Mouse (Mus musculus) kidney, embryonic 14.5 days (tissue): ENCODE results near the gene Col4a1. TPM values are rescaled to one million over a fixed set of nuclear protein-coding genes. Genes with fewer than 3 reads are reported as not detected.

Experiments
- ATAC-seq: fragments of 200-750 bp; cut with Nextera tagmentation; 2 replicates; pipeline ENCODE4 v1.8.0; 2017; ENCODE audit warnings: moderate number of reproducible peaks, mild to moderate bottlenecking, moderate TSS enrichment, moderate library complexity; ENCODE audit not compliant: low FRiP score, low TSS enrichment
- H3K27ac ChIP-seq: fragments of 300-500 bp; sonication (generic); 2 replicates; pipeline ENCODE4 v1.5.1; 2014; ENCODE audit warnings: low read depth, mild to moderate bottlenecking, low read length, moderate library complexity, mixed read lengths
- H3K27me3 ChIP-seq: fragments of 300-500 bp; sonication (generic); 2 replicates; pipeline ENCODE4 v1.6.1; 2014; ENCODE audit warnings: mild to moderate bottlenecking, low read length; ENCODE audit not compliant: control insufficient read depth, insufficient read depth
- H3K36me3 ChIP-seq: fragments of 300-500 bp; sonication (generic); 2 replicates; pipeline ENCODE4 v1.6.1; 2014; ENCODE audit warnings: low read length, mixed read lengths; ENCODE audit not compliant: control insufficient read depth, insufficient read depth
- H3K4me1 ChIP-seq: fragments of 300-500 bp; sonication (generic); 2 replicates; pipeline ENCODE4 v1.6.1; 2014; ENCODE audit warnings: low read length, mixed read lengths; ENCODE audit not compliant: control insufficient read depth, insufficient read depth
- H3K4me2 ChIP-seq: fragments of 300-500 bp; sonication (generic); replicated peaks from 2 replicates; pipeline ENCODE4 v1.6.1; 2014; ENCODE audit warnings: low read depth, mild to moderate bottlenecking, low read length
- H3K4me3 ChIP-seq: fragments of 300-500 bp; sonication (generic); 2 replicates; pipeline ENCODE4 v1.5.1; 2014; ENCODE audit warnings: mild to moderate bottlenecking, low read length
- H3K9ac ChIP-seq: fragments of 300-500 bp; sonication (generic); 2 replicates; pipeline ENCODE4 v1.6.1; 2014; ENCODE audit warnings: low read depth, mild to moderate bottlenecking, low read length, moderate library complexity
- H3K9me3 ChIP-seq: fragments of 300-500 bp; sonication (generic); 2 replicates; pipeline ENCODE4 v1.6.1; 2016; ENCODE audit warnings: low read length; ENCODE audit not compliant: control insufficient read depth
- WGBS: fragments of 180-500 bp; shearing (Covaris S2); extraction: QIAGEN DNeasy Blood & Tissue Kit; methylation state at CpG from one replicate; pipeline ENCODE4 v1.1.7; 2014; 5-methylcytosine and 5-hydroxymethylcytosine counted together
- polyA plus RNA-seq: library from polyadenylated mRNA; unstranded; fragments of >200 nt; fragmentation: Nextera tagmentation; extraction: Ambion mirVana; gene quantifications from 2 replicates; pipeline ENCODE4 v1.2.1, GENCODE M21; 2014

Gene Col4a1
- polyA plus RNA-seq, 1 experiment from 2014 or later, result 322 TPM

DNA sequence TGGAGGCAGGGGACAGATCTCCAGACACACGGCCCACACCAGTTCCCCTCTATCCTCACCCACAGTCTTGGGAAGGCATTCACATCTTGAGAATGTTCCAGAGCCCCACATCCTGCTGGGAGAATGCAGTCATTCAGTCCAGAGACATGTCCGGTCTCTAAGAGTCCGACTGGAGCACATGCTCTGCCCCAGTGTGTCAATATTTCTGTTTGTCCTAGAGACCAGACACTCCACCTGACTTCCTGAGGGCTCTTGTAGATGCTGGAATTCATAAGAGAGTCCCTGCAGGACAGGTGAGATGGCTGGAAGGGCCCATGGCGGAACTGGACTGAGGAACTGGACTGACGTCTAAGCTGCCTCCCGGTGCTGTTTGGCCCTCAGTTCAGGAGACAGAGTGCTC, 38.7 kb upstream of the Col4a1 start:
- no peak for ATAC-seq
- no peaks in the 10 kb centered on the region for H3K27me3 ChIP-seq
- no peaks in the 10 kb centered on the region for H3K9me3 ChIP-seq
- H3K9ac ChIP-seq, result no peak overlapping the region
- H3K4me3 ChIP-seq, result no peak overlapping the region
- WGBS, result 89% methylated on average over 6 of the region's 6 CpGs
- no peak overlapping the region for H3K4me2 ChIP-seq
- H3K36me3 ChIP-seq, result peaks cover 4% of the 10 kb centered on the region; the same call in 1 of the 2 replicates
- peaks cover 2% of the 10 kb centered on the region for H3K4me1 ChIP-seq
- no peak overlapping the region for H3K27ac ChIP-seq

DNA sequence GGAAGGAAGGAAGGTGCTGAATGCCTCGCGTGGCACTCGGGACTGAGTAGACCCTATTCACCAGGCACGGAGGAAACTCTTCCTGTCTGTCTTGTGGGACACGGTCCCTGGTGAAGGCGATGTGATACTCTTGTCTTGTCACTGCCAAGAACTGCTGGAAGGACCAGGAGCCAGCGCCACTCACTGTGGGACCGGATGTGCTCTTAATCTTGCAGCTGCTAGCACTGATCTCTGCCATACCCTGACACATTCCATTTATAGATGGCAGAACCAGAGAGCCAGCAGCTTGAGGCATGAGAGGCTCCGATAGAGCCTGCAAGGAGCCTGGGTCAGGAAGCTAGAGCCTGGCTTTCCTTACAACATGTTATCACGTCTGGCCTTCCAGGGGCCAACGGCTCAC, 36.0 kb upstream of the Col4a1 start:
- Histone ChIP-seq H3K4me3 (no peak overlapping the region), H3K9ac (no peak overlapping the region; the same call in 1 of the 2 replicates), H3K4me1 (peaks cover 4% of the 10 kb centered on the region; the same call in 1 of the 2 replicates), H3K27me3 (no peaks in the 10 kb centered on the region), H3K27ac (no peak overlapping the region), H3K9me3 (no peaks in the 10 kb centered on the region), H3K4me2 (no peak overlapping the region), H3K36me3 (no peaks in the 10 kb centered on the region)
- WGBS, result 85% methylated on average over 11 of the region's 11 CpGs
- ATAC-seq, result no peak

DNA sequence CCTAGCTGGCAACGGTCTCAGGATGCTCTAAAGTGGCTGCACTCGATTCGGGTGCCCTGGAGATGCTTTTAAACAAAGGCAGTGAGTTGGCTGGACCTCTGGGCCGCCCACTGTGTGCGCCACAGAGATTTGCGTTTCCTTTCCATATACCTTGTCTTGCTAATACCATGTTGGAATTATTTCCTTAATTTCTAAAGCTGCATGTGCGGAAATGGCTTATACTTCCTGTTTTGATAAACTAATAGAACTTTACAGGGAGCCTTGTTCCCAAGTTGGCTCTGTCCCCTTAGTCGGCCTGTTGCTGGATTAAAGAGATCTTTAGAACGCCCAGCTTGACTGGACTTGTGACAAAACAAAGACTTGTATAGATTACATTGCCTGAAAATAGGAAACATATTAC, 35.1 kb upstream of the Col4a1 start:
- H3K36me3 ChIP-seq, result no peaks in the 10 kb centered on the region
- no peak overlapping the region for H3K27ac ChIP-seq
- no peaks in the 10 kb centered on the region for H3K27me3 ChIP-seq
- H3K9ac ChIP-seq, result no peak overlapping the region
- WGBS, result 84% methylated on average over 9 of the region's 9 CpGs
- peaks cover 4% of the 10 kb centered on the region; the same call in 1 of the 2 replicates for H3K4me1 ChIP-seq
- no peaks in the 10 kb centered on the region for H3K9me3 ChIP-seq
- H3K4me3 ChIP-seq, result no peak overlapping the region
- no peak overlapping the region for H3K4me2 ChIP-seq
- no peak for ATAC-seq

DNA sequence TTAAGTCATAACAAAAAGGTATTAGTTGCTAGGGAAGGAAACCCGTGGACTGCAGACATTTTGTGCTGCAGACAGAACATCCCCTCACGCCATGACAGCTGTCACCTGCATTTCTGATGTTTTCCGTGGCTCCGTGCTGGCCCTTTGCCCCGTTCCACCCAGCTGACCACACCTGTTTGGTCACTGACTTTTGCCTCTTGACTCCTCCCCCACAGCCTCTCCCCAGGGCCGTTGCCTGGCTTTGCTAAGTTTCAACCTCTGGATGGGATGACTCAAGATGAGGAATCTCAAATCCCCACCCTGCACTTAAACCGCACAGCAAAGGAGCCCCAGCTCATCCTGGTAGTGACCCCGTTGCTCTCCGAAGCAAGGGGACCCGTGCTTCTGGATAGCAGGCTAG, 33.6 kb upstream of the Col4a1 start:
- no peak overlapping the region for H3K27ac ChIP-seq
- no peak overlapping the region for H3K9ac ChIP-seq
- no peak for ATAC-seq
- no peaks in the 10 kb centered on the region for H3K9me3 ChIP-seq
- peaks cover 4% of the 10 kb centered on the region; the same call in 1 of the 2 replicates for H3K4me1 ChIP-seq
- no peaks in the 10 kb centered on the region for H3K27me3 ChIP-seq
- no peak overlapping the region for H3K4me2 ChIP-seq
- WGBS, result 66% methylated on average over 10 of the region's 10 CpGs
- H3K4me3 ChIP-seq, result no peak overlapping the region
- no peaks in the 10 kb centered on the region for H3K36me3 ChIP-seq

DNA sequence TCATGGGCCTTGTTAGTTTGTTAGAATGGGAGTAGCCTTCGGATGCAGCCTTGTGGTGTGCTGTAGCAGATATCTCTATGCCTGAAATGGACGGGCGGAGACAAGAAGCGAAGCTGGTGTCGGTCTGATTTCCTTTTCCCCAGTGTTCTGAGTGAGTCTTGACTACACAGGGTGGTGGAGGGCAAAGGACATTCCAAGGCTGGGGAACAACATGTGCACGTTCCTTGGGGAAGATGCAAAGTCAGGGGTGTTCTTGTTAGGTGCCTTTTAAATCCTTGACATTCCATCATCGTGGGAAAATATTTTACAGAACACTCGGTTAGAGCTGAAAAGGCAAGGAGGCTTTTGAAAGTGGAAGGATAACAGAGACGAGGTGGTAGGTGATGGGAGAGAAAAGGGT, 31.8 kb upstream of the Col4a1 start:
- Histone ChIP-seq H3K36me3 (no peaks in the 10 kb centered on the region), H3K27me3 (no peaks in the 10 kb centered on the region), H3K9ac (no peak overlapping the region), H3K27ac (no peak overlapping the region), H3K4me1 (peaks cover 15% of the 10 kb centered on the region), H3K4me3 (no peak overlapping the region), H3K4me2 (no peak overlapping the region), H3K9me3 (no peaks in the 10 kb centered on the region)
- ATAC-seq, result no peak
- WGBS, result 89% methylated on average over 9 of the region's 9 CpGs

DNA sequence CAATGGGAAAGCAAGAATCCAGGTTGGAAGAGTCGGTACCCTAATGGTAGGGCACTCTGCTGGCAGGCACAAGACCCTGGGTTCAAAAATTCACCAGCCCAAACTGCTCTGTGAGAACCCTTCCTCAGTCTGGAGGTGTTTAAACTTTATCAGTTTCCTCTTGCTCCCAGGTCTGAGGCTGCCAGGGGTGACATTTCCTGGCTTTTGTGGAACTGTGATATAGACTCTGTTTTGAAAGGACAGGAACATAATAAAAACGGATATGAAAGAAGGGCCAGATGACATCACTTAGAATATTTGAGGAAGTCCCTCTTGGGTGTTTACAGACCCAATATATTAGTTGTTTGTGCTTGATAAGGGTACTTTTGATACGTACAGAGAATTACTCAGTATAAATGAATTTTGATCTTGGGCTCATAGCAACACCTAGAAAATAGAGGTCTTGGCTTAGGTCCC, 28.5 kb upstream of the Col4a1 start:
- Histone ChIP-seq H3K9ac (no peak overlapping the region), H3K36me3 (no peaks in the 10 kb centered on the region), H3K4me3 (no peak overlapping the region), H3K27me3 (no peaks in the 10 kb centered on the region), H3K9me3 (no peaks in the 10 kb centered on the region), H3K27ac (peak overlapping the region; percentile 56; the same call in 1 of the 2 replicates), H3K4me1 (peaks cover 11% of the 10 kb centered on the region), H3K4me2 (no peak overlapping the region)
- no peak for ATAC-seq
- 81% methylated on average over 3 of the region's 3 CpGs for WGBS

DNA sequence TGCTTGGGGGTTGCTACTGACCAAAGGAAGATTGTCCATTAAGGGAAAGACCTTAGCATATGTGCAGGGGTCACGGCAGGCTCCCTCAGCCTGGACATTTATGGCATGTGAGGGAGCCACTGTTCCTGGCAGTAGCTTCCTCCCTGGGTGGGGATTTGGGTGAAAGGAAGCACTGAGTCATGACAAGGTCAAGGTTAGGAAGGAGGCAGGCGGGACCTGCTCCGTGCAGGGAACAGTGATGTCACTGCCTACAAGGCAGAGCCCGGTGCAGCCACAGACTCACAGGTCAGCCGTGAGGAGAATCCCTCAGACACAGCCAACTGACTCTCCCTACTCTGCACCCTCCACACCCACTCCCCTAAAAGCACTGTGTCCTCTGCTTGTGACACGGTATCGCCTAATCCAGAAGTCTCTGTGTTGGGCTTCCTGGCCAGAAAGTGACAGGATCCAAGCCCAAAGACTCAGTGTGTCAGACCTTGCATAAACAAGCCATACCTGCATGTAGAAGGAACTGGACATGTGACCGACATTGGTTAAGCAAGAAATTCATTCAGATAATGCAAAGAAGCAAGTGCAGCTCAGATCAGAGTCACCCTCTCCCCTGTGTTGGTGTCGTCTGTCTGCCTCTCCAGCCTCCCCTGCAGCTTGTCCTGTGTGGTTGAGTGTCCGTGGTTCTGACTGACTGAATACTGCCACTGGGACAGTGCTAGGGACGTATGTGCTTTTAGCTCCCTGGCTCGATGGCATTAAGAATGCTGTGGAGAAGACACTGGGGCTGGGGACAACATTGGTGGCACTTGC, 27.9 kb upstream of the Col4a1 start:
- Histone ChIP-seq H3K27me3 (no peaks in the 10 kb centered on the region), H3K4me2 (no peak overlapping the region), H3K4me3 (no peak overlapping the region), H3K9me3 (no peaks in the 10 kb centered on the region), H3K4me1 (peaks cover 11% of the 10 kb centered on the region), H3K9ac (no peak overlapping the region; the same call in 1 of the 2 replicates), H3K36me3 (no peaks in the 10 kb centered on the region), H3K27ac (peak overlapping the region; percentile 56; the same call in 1 of the 2 replicates)
- WGBS, result 39% methylated on average over 12 of the region's 12 CpGs
- peak; percentile 67 for ATAC-seq

DNA sequence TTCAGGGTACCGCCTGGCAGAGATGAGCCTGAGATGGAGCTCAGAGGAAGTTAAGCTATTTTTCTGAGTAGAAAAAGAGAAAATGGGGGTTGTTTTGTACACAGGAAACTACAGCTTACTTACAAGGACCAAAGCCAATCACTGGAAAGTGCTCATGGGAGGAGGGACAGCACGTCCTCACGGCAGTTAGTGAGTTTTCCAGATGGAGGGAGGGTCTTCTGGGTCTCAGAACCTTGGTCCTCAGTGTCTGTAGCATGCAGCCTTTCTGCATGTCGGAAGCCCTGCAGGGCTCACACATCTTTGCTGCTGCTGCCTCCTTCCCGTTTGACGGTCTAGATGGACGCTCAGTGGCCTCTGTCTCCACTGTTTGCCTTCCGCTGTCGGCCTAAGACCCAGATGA, 25.9 kb upstream of the Col4a1 start:
- H3K4me1 ChIP-seq, result peaks cover 17% of the 10 kb centered on the region

DNA sequence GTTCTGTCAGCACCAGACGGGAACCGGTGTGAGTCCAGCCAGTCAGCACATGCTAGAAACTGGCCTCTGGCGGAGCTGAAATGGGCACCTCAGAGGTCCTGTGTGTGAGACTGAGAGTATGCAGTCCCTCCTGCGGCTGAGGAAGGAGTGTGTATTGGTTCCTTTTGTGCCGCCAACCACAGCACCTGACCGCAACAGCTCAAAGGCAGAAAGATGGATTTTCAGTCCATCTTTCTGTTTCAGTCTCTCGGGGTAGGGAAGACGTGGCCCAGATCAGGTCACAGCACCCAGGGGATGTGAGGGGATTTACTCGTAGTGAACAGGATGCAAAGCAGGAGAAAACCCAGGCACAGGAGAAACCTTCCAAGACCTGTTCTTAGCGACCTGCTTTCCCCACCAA, 25.0 kb upstream of the Col4a1 start:
- no peak overlapping the region for H3K4me2 ChIP-seq
- no peaks in the 10 kb centered on the region for H3K9me3 ChIP-seq
- no peak overlapping the region for H3K4me3 ChIP-seq
- peaks cover 17% of the 10 kb centered on the region for H3K4me1 ChIP-seq
- H3K27ac ChIP-seq, result no peak overlapping the region
- WGBS, result 89% methylated on average over 10 of the region's 10 CpGs
- H3K27me3 ChIP-seq, result no peaks in the 10 kb centered on the region
- no peaks in the 10 kb centered on the region for H3K36me3 ChIP-seq
- ATAC-seq, result no peak
- H3K9ac ChIP-seq, result no peak overlapping the region

More for the DNA sequence above, 25.9 kb upstream of the Col4a1 start:
- H3K4me3 ChIP-seq, result no peak overlapping the region
- no peaks in the 10 kb centered on the region for H3K9me3 ChIP-seq
- H3K9ac ChIP-seq, result no peak overlapping the region
- H3K27ac ChIP-seq, result no peak overlapping the region
- no peaks in the 10 kb centered on the region for H3K36me3 ChIP-seq
- no peak for ATAC-seq
- 79% methylated on average over 9 of the region's 9 CpGs for WGBS
- H3K4me2 ChIP-seq, result no peak overlapping the region
- no peaks in the 10 kb centered on the region for H3K27me3 ChIP-seq
